8 mouse cellular contexts compared by ENCODE assay signal in genomic region chr7:79715187-79715981, GRCm38 (mm10). TPM values are rescaled to one million over a fixed set of nuclear protein-coding genes. Genes with fewer than 3 reads are reported as not detected.
A peak's percentile ranks its signal among the peaks of the same experiment; 100 is the strongest.
DNase-seq lines count a peak whose midpoint lies in the region; ATAC-seq and TF ChIP-seq lines count a peak whose summit lies in the region.

Gene Kif7 (minus strand): TSS chr7:79715720.

- no peaks in the 10 kb centered on the region for H3K36me3 ChIP-seq in ES-Bruce4 (ENCODE audit: control insufficient read depth, insufficient read depth, low read length, poor library complexity, severe bottlenecking)
- H3K36me3 ChIP-seq in heart, postnatal 0 days (replicated peaks; ENCODE audit: control insufficient read depth, insufficient read depth, low read length): no peaks in the 10 kb centered on the region

- H3K27ac ChIP-seq in ES-Bruce4 (ENCODE audit: insufficient read depth, low read length): no peak within 1 kb of the TSS
- H3K27ac ChIP-seq in embryonic fibroblast, embryonic 13.5 days (ENCODE audit: insufficient read depth, low read length): no peak within 1 kb of the TSS
- H3K27ac ChIP-seq in heart, postnatal 0 days (ENCODE audit: low read depth): no peak within 1 kb of the TSS

- peak within 1 kb of the TSS; percentile 97 for H3K4me3 ChIP-seq in ES-Bruce4 (ENCODE audit: low read depth, low read length)
- peak within 1 kb of the TSS; percentile 75 for H3K4me3 ChIP-seq in embryonic fibroblast, embryonic 13.5 days (ENCODE audit: insufficient read depth, low read length)
- H3K4me3 ChIP-seq in heart, postnatal 0 days (ENCODE audit: low read depth, low read length): peak within 1 kb of the TSS; percentile 85

- WGBS in heart, postnatal 0 days: under 1% methylated on average over 51 of the region's 55 CpGs

- no peak for TF ChIP-seq CTCF in ES-Bruce4 (IDR thresholded peaks at IDR 0.05; ENCODE audit: low read depth, low read length)
- no peak for TF ChIP-seq CTCF in embryonic fibroblast, embryonic 13.5 days (IDR thresholded peaks at IDR 0.05; ENCODE audit: borderline replicate concordance, insufficient read depth, low read length)
- TF ChIP-seq CTCF in heart, postnatal 0 days (IDR thresholded peaks at IDR 0.05; ENCODE audit: low read depth): no peak

- no peaks in the 10 kb centered on the region for H3K27me3 ChIP-seq in ES-Bruce4 (ENCODE audit: control insufficient read depth, insufficient read depth, low read length, poor library complexity, severe bottlenecking)
- peaks cover 8% of the 10 kb centered on the region for H3K27me3 ChIP-seq in heart, postnatal 0 days (ENCODE audit: control insufficient read depth, insufficient read depth, low read length)

- DNase-seq in adipocyte (ENCODE audit: low spot score): peak; percentile 66
- DNase-seq in heart, postnatal 0 days (ENCODE audit: low spot score): peak; percentile 68
- DNase-seq in kidney, postnatal 25 days: peak; percentile 81 to 90
- DNase-seq in lung, postnatal 4 days: peak; percentile 89 to 93
- peak; percentile 35 for DNase-seq in right cerebral cortex, postnatal 25 days

- ATAC-seq in heart, postnatal 0 days (ENCODE audit: insufficient read depth, low read depth): peak; percentile 90
- no peak for ATAC-seq in monocyte, adult 5-6 weeks (replicated peaks; ENCODE audit: insufficient number of reproducible peaks, low FRiP score, low TSS enrichment, poor library complexity, severe bottlenecking)

- H3K9me3 ChIP-seq in ES-Bruce4 (replicated peaks; ENCODE audit: control insufficient read depth, insufficient read depth, low read length, poor library complexity, severe bottlenecking): no peaks in the 10 kb centered on the region
- no peaks in the 10 kb centered on the region for H3K9me3 ChIP-seq in heart, postnatal 0 days (replicated peaks; ENCODE audit: control insufficient read depth, low read length)

- peak within 1 kb of the TSS; percentile 82 for H3K9ac ChIP-seq in ES-Bruce4 (ENCODE audit: low read depth, poor library complexity, severe bottlenecking)
- H3K9ac ChIP-seq in heart, postnatal 0 days (replicated peaks; ENCODE audit: low read depth, low read length): peak within 1 kb of the TSS; percentile 72

- no peak for TF ChIP-seq POLR2A in ES-Bruce4 (IDR thresholded peaks at IDR 0.05; ENCODE audit: insufficient read depth, low read length)
- peak; percentile 75 for TF ChIP-seq POLR2A in embryonic fibroblast, embryonic 13.5 days (IDR thresholded peaks at IDR 0.05; ENCODE audit: low read depth, low read length)

- no peak for TF ChIP-seq EP300 in ES-Bruce4 (IDR thresholded peaks at IDR 0.05; ENCODE audit: insufficient read depth, low read depth, low read length)
- TF ChIP-seq EP300 in heart, postnatal 0 days (IDR thresholded peaks at IDR 0.05; ENCODE audit: low read depth): no peak

- H3K4me1 ChIP-seq in ES-Bruce4 (ENCODE audit: control insufficient read depth, insufficient read depth, low read length): no peaks in the 10 kb centered on the region
- H3K4me1 ChIP-seq in embryonic fibroblast, embryonic 13.5 days (ENCODE audit: control insufficient read depth, insufficient read depth, low read length): no peaks in the 10 kb centered on the region; the same call in 1 of the 2 replicates
- no peaks in the 10 kb centered on the region for H3K4me1 ChIP-seq in heart, postnatal 0 days (ENCODE audit: control insufficient read depth, insufficient read depth)

- peak within 1 kb of the TSS; percentile 98 for H3K4me2 ChIP-seq in heart, postnatal 0 days (ENCODE audit: low read depth, low read length)

RNA-seq across cellular contexts. Expression of gene Kif7, which starts in this region (rescaled TPM):
- 4.1 and 5.1 TPM in 2 replicates for polyA plus RNA-seq in ES-Bruce4 (2011; ENCODE audit: insufficient read depth, insufficient read length, low read depth, missing spikeins)
- polyA plus RNA-seq in embryonic fibroblast, embryonic 13.5 days (2011; ENCODE audit: insufficient read length, low read depth, missing spikeins): 3.5 and 5.3 TPM in 2 replicates
- 1.7 and 2.0 TPM in 2 replicates for total RNA-seq in heart, postnatal 0 days (2014; rRNA removed; ENCODE audit: low replicate concordance)
- 0.92 and 0.93 TPM in 2 replicates for polyA plus RNA-seq in heart, postnatal 0 days (2015; fragmentation: Nextera tagmentation; extraction: Ambion mirVana)
- 0.19 TPM in 1 of 3 replicates, not detected in the others for total RNA-seq in monocyte, adult 5-6 weeks (2017)

Comparison
In these comparisons a context has a peak if more than half of its experiments do, and no peak if none do; other contexts are left out.
1. DNase-seq: peak in every context shown above with its lines; median percentile 91 in lung, postnatal 4 days; 86 in kidney, postnatal 25 days; 68 in heart, postnatal 0 days; 66 in adipocyte; 35 in right cerebral cortex, postnatal 25 days.